Mouse (Mus musculus) natural killer cell, adult 2 months (primary cell): ENCODE measurements around the gene Bcl7c.
"Not testable (repeated sequence)": the region's sequence is repeated elsewhere in the genome, so short reads cannot be mapped to it uniquely, and the experiment has no call there.

ENCODE experiments used
- DNase-seq, 2 experiments: peaks; one replicate each; pipeline ENCODE4 v3.0.0; 2022; ENCODE audit warnings: low spot score in 2 of 2

Bcl7c gene

GRCm38 (mm10) chr7:127647576-127647975, 61.2 kb downstream of the Bcl7c start:
- not testable (repeated sequence) for DNase-seq

- no peak for DNase-seq
These were observed 62.4 kb downstream of the Bcl7c start for GRCm38 (mm10) chr7:127646363-127646762.

GRCm38 (mm10) chr7:127642254-127642653, 66.5 kb downstream of the Bcl7c start:
- no peak for DNase-seq

GRCm38 (mm10) chr7:127641260-127641659, 67.5 kb downstream of the Bcl7c start:
- DNase-seq = no peak

GRCm38 (mm10) chr7:127636963-127637362, 71.8 kb downstream of the Bcl7c start:
- DNase-seq = no peak

- no peak for DNase-seq
These were observed 77.3 kb downstream of the Bcl7c start for GRCm38 (mm10) chr7:127631416-127631815.

- no peak for DNase-seq
These were observed 80.1 kb downstream of the Bcl7c start for GRCm38 (mm10) chr7:127628646-127629045.

GRCm38 (mm10) chr7:127626471-127626870, 82.3 kb downstream of the Bcl7c start:
- DNase-seq = no peak

- no peak for DNase-seq
These were observed 82.7 kb downstream of the Bcl7c start for GRCm38 (mm10) chr7:127626039-127626438.

- DNase-seq = not testable (repeated sequence)
These were observed 90.3 kb downstream of the Bcl7c start for GRCm38 (mm10) chr7:127618402-127618801.

GRCm38 (mm10) chr7:127617962-127618361, 90.8 kb downstream of the Bcl7c start:
- DNase-seq = no peak

GRCm38 (mm10) chr7:127616881-127617280, 91.9 kb downstream of the Bcl7c start:
- DNase-seq = no peak

GRCm38 (mm10) chr7:127616336-127616735, 92.4 kb downstream of the Bcl7c start:
- no peak for DNase-seq

- DNase-seq = peak; percentile 26 to 36
These were observed 93.6 kb downstream of the Bcl7c start, which contains the start of gene Zfp629 for GRCm38 (mm10) chr7:127614891-127615843. TSS of gene Zfp629 (minus strand) at chr7:127615797.

- DNase-seq = peak; percentile 20 to 22
These were observed 94.2 kb downstream of the Bcl7c start for GRCm38 (mm10) chr7:127614511-127614890.

GRCm38 (mm10) chr7:127614091-127614490, 94.6 kb downstream of the Bcl7c start:
- DNase-seq = no peak

GRCm38 (mm10) chr7:127613501-127613900, 95.2 kb downstream of the Bcl7c start:
- no peak for DNase-seq

- DNase-seq = no peak
These were observed 97.2 kb downstream of the Bcl7c start for GRCm38 (mm10) chr7:127611561-127611960.
